Mouse (Mus musculus) midbrain, embryonic 11.5 days (tissue): Measurements from ENCODE around the gene Frk. TPM values are rescaled to one million over a fixed set of nuclear protein-coding genes. Genes with fewer than 3 reads are reported as not detected.

Experiments
- polyA plus RNA-seq: library from polyadenylated mRNA; unstranded; fragments of >200 nt; fragmentation: Nextera tagmentation; extraction: Ambion mirVana; gene quantifications from 2 replicates; pipeline ENCODE4 v1.2.1, GENCODE M21; 2014

Gene Frk
- polyA plus RNA-seq, 1 experiment from 2014 or later: 2.0 TPM

Other genes with a start within 250 kb of the Frk start
- 68.8 and 76.8 TPM in 2 replicates for gene Tspyl1, start 201.2 kb upstream of the Frk start, polyA plus RNA-seq
- 26.9 and 32.7 TPM in 2 replicates for gene Tspyl4, start 186.0 kb upstream of the Frk start, polyA plus RNA-seq
- 0.10 TPM in 1 of 2 replicates, not detected in the other for gene Col10a1, start 93.4 kb upstream of the Frk start, polyA plus RNA-seq
- gene Nt5dc1, start 64.8 kb upstream of the Frk start, polyA plus RNA-seq: 5.0 and 6.5 TPM in 2 replicates